22 mouse cellular contexts compared by ENCODE assay signal in the genomic region with DNA sequence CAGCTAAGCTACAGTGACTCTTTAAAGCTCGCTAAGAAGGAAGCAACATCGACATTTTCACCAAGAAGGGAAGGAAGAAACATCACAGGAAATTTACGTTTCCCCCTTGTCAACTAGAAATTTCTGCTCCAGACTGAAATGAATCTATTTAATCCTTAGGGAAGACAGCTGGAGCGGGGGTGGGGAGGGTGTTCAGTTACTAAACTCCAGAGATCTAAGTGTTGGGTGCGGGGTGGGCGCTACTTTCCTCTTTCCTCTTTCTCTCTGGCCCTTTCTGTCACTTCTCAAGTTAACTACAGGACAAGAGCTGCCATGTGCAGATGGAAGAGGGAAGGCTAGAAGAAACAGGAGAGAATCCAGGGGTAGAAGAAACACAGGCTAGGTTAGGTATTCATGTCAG.
DNase-seq lines count a peak whose midpoint lies in the region; ATAC-seq and TF ChIP-seq lines count a peak whose summit lies in the region.
"Had no signal": no experiment of that assay in that cellular context is flagged by ENCODE, and none has a peak within 500 bp of the region (broad histone marks: within the 10 kb centered on the region; RNA-seq: fewer than 3 reads in every experiment).

No protein-coding gene starts in this region.

- no peak for TF ChIP-seq CTCF in layer of hippocampus, adult 2 months (conservative IDR thresholded peaks at IDR 0.05)

- H3K27me3 ChIP-seq in forebrain, embryonic 14.5 days (replicated peaks; ENCODE audit: control insufficient read depth, insufficient read depth, low read length): no peaks in the 10 kb centered on the region
- H3K27me3 ChIP-seq in forebrain, embryonic 15.5 days: no peaks in the 10 kb centered on the region
- no peaks in the 10 kb centered on the region for H3K27me3 ChIP-seq in embryonic facial prominence, embryonic 10.5 days (replicated peaks; ENCODE audit: low read depth, poor library complexity, severe bottlenecking)
- no peaks in the 10 kb centered on the region for H3K27me3 ChIP-seq in hindbrain, embryonic 10.5 days (ENCODE audit: insufficient read depth, poor library complexity, severe bottlenecking)
- H3K27me3 ChIP-seq: forebrain, embryonic 12.5 days; hindbrain, embryonic 15.5 days; lung, embryonic 15.5 days; midbrain, embryonic 15.5 days had no signal

- H3K4me2 ChIP-seq in forebrain, embryonic 14.5 days (ENCODE audit: low read length): no peak overlapping the region
- H3K4me2 ChIP-seq in forebrain, embryonic 15.5 days (replicated peaks): no peak overlapping the region
- H3K4me2 ChIP-seq: forebrain, embryonic 12.5 days; hindbrain, embryonic 15.5 days; lung, embryonic 15.5 days; midbrain, embryonic 15.5 days had no signal

- H3K36me3 ChIP-seq in forebrain, embryonic 14.5 days (ENCODE audit: control insufficient read depth, insufficient read depth, low read length): no peaks in the 10 kb centered on the region
- no peaks in the 10 kb centered on the region for H3K36me3 ChIP-seq in forebrain, embryonic 15.5 days
- H3K36me3 ChIP-seq in embryonic facial prominence, embryonic 10.5 days (replicated peaks): no peaks in the 10 kb centered on the region
- no peaks in the 10 kb centered on the region for H3K36me3 ChIP-seq in hindbrain, embryonic 10.5 days
- H3K36me3 ChIP-seq: forebrain, embryonic 12.5 days; heart, embryonic 10.5 days; hindbrain, embryonic 15.5 days; lung, embryonic 15.5 days; midbrain, embryonic 15.5 days had no signal

- no peak overlapping the region for H3K9ac ChIP-seq in forebrain, embryonic 14.5 days (ENCODE audit: low read length)
- no peak overlapping the region for H3K9ac ChIP-seq in forebrain, embryonic 15.5 days (replicated peaks)
- H3K9ac ChIP-seq: forebrain, embryonic 12.5 days; hindbrain, embryonic 15.5 days; lung, embryonic 15.5 days; midbrain, embryonic 15.5 days had no signal

- no peaks in the 10 kb centered on the region for H3K9me3 ChIP-seq in forebrain, embryonic 14.5 days (replicated peaks; ENCODE audit: control insufficient read depth, low read length)
- no peaks in the 10 kb centered on the region for H3K9me3 ChIP-seq in forebrain, embryonic 15.5 days
- H3K9me3 ChIP-seq in embryonic facial prominence, embryonic 10.5 days: no peaks in the 10 kb centered on the region
- H3K9me3 ChIP-seq in hindbrain, embryonic 10.5 days: no peaks in the 10 kb centered on the region
- H3K9me3 ChIP-seq: forebrain, embryonic 12.5 days; heart, embryonic 10.5 days; hindbrain, embryonic 15.5 days; lung, embryonic 15.5 days; midbrain, embryonic 15.5 days had no signal

- H3K4me3 ChIP-seq in forebrain, embryonic 14.5 days (ENCODE audit: low read depth, low read length): no peak overlapping the region
- H3K4me3 ChIP-seq in forebrain, embryonic 15.5 days: no peak overlapping the region
- no peak overlapping the region for H3K4me3 ChIP-seq in layer of hippocampus, adult 2 months
- H3K4me3 ChIP-seq in embryonic facial prominence, embryonic 10.5 days: no peak overlapping the region
- H3K4me3 ChIP-seq in hindbrain, embryonic 10.5 days: no peak overlapping the region
- H3K4me3 ChIP-seq: forebrain, embryonic 12.5 days; heart, embryonic 10.5 days; hindbrain, embryonic 15.5 days; lung, embryonic 15.5 days; midbrain, embryonic 15.5 days had no signal

- peak; percentile 5 for DNase-seq in forebrain, embryonic 14.5 days (ENCODE audit: low spot score)
- peak; percentile 2 to 13 for DNase-seq in layer of hippocampus, adult 2 months (ENCODE audit: low spot score in 2 of 2)
- DNase-seq in layer of hippocampus, postnatal 14 days (ENCODE audit: low spot score in 2 of 2): no peak
- DNase-seq in embryonic facial prominence, embryonic 10.5 days (ENCODE audit: low spot score): peak; percentile 23
- DNase-seq in right cerebral cortex, adult 2 months (ENCODE audit: low spot score in 2 of 2): peak; percentile 32 to 36
- DNase-seq in heart, adult 11 months: no peak
- no peak for DNase-seq in hindbrain, embryonic 10.5 days (ENCODE audit: low spot score)
- DNase-seq: adrenal gland, postnatal 36 days; cerebellum, postnatal 25 days; gastrocnemius, postnatal 14 days; heart, postnatal 14 days; layer of hippocampus, postnatal 36 days; spleen, adult 18-20 months; thymus, postnatal 25 days had no signal

- WGBS in forebrain, embryonic 14.5 days: 85% methylated on average over 6 of the region's 6 CpGs
- WGBS in forebrain, embryonic 15.5 days: 83% methylated on average over 6 of the region's 6 CpGs
- 62% methylated on average over 6 of the region's 6 CpGs for WGBS in embryonic facial prominence, embryonic 10.5 days
- WGBS in hindbrain, embryonic 10.5 days: 77% methylated on average over 6 of the region's 6 CpGs

- no peak for ATAC-seq in forebrain, embryonic 14.5 days
- no peak for ATAC-seq in forebrain, embryonic 15.5 days (replicated peaks)
- ATAC-seq: activated CD4-positive, CD25-positive, alpha-beta regulatory T cell, adult 4 months; intestine, postnatal 0 days; midbrain, embryonic 15.5 days had no signal

- H3K27ac ChIP-seq in forebrain, embryonic 14.5 days (ENCODE audit: low read depth, low read length): no peak overlapping the region
- H3K27ac ChIP-seq in forebrain, embryonic 15.5 days (replicated peaks): no peak overlapping the region
- no peak overlapping the region for H3K27ac ChIP-seq in layer of hippocampus, adult 2 months
- no peak overlapping the region for H3K27ac ChIP-seq in embryonic facial prominence, embryonic 10.5 days (replicated peaks)
- no peak overlapping the region for H3K27ac ChIP-seq in hindbrain, embryonic 10.5 days
- H3K27ac ChIP-seq: forebrain, embryonic 12.5 days; heart, embryonic 10.5 days; hindbrain, embryonic 15.5 days; lung, embryonic 15.5 days; midbrain, embryonic 15.5 days had no signal

- H3K4me1 ChIP-seq in forebrain, embryonic 14.5 days (ENCODE audit: control insufficient read depth, insufficient read depth, low read length): peaks cover 3% of the 10 kb centered on the region; the same call in 1 of the 2 replicates
- H3K4me1 ChIP-seq in forebrain, embryonic 15.5 days: peaks cover 12% of the 10 kb centered on the region; the same call in 1 of the 2 replicates
- H3K4me1 ChIP-seq in embryonic facial prominence, embryonic 10.5 days: peaks cover 7% of the 10 kb centered on the region; the same call in 1 of the 2 replicates
- 0 out of 2 replicates have a peak, but pooled peaks cover 5% of the 10 kb centered on the region for H3K4me1 ChIP-seq in hindbrain, embryonic 10.5 days (replicated peaks)
- H3K4me1 ChIP-seq: forebrain, embryonic 12.5 days; heart, embryonic 10.5 days; hindbrain, embryonic 15.5 days; lung, embryonic 15.5 days; midbrain, embryonic 15.5 days had no signal

Comparison
In these comparisons a context has a peak if more than half of its experiments do, and no peak if none do; other contexts are left out.
1. DNase-seq: peak in forebrain, embryonic 14.5 days (single experiment), layer of hippocampus, adult 2 months (2 of 2), embryonic facial prominence, embryonic 10.5 days (single experiment) and right cerebral cortex, adult 2 months (2 of 2); none in layer of hippocampus, postnatal 14 days (0 of 2), heart, adult 11 months (single experiment) and hindbrain, embryonic 10.5 days (single experiment).